Mouse (Mus musculus): ENCODE data around the gene Sox5. TPM values are rescaled to one million over a fixed set of nuclear protein-coding genes. Genes with fewer than 3 reads are reported as not detected.
A peak's percentile ranks its signal among the peaks of the same experiment; 100 is the strongest.

Sox5 gene
- polyA plus RNA-seq, 2 experiments, result 1.6 to 1.7 TPM

- peak; percentile 39; the same call in 1 of the 2 replicates for ATAC-seq (ENCODE audit: insufficient read depth)
- Histone ChIP-seq H3K27ac (no peak overlapping the region), H3K9ac (replicated peaks) (no peak overlapping the region), H3K9me3 (ENCODE audit: control insufficient read depth, low read length) (no peaks in the 10 kb centered on the region), H3K36me3 (replicated peaks; ENCODE audit: control insufficient read depth, insufficient read depth, low read depth) (no peaks in the 10 kb centered on the region), H3K4me2 (ENCODE audit: low read depth) (no peak overlapping the region), H3K4me3 (ENCODE audit: insufficient read depth in 1 of 2, low read depth in 2 of 2, low read length in 2 of 2) (no peak overlapping the region), H3K4me1 (replicated peaks; ENCODE audit: control insufficient read depth in 2 of 2, insufficient read depth in 2 of 2, low read length in 1 of 2) (peaks cover 0 to 8% of the 10 kb centered on the region in 2 experiments; a peak in 2 of 4 replicates), H3K27me3 (ENCODE audit: control insufficient read depth, insufficient read depth, low read length) (no peaks in the 10 kb centered on the region)
- 51% methylated on average over 8 of the region's 8 CpGs for WGBS (ENCODE audit: insufficient replicate concordance)
- TF ChIP-seq CTCF (IDR thresholded peaks at IDR 0.05; ENCODE audit: low read depth) (no peak), EP300 (IDR thresholded peaks at IDR 0.05; ENCODE audit: low read depth) (no peak)
- no peak for DNase-seq (ENCODE audit: low read depth in 3 of 3, low spot score in 3 of 3)
Observed at GRCm38 (mm10) chr6:144759193-144759592, 22.6 kb downstream of the Sox5 start.

GRCm38 (mm10) chr6:144757414-144757813 is 24.4 kb downstream of the Sox5 start:
- no peak overlapping the region for H3K4me3 ChIP-seq (ENCODE audit: insufficient read depth in 1 of 2, low read depth in 2 of 2, low read length in 2 of 2)
- no peak for TF ChIP-seq EP300 (IDR thresholded peaks at IDR 0.05; ENCODE audit: low read depth)
- no peak for TF ChIP-seq CTCF (IDR thresholded peaks at IDR 0.05; ENCODE audit: low read depth)
- H3K4me1 ChIP-seq (replicated peaks; ENCODE audit: control insufficient read depth in 2 of 2, insufficient read depth in 2 of 2, low read length in 1 of 2), result peaks cover 0 to 8% of the 10 kb centered on the region in 2 experiments; a peak in 2 of 4 replicates
- 66% methylated on average over 14 of the region's 14 CpGs for WGBS (ENCODE audit: insufficient replicate concordance)
- H3K36me3 ChIP-seq (replicated peaks; ENCODE audit: control insufficient read depth, insufficient read depth, low read depth), result no peaks in the 10 kb centered on the region
- DNase-seq (ENCODE audit: low read depth in 3 of 3, low spot score in 3 of 3) (no peak), ATAC-seq (ENCODE audit: insufficient read depth) (peak; percentile 28; the same call in 1 of the 2 replicates)
- no peaks in the 10 kb centered on the region for H3K9me3 ChIP-seq (ENCODE audit: control insufficient read depth, low read length)
- H3K4me2 ChIP-seq (ENCODE audit: low read depth), result no peak overlapping the region
- H3K9ac ChIP-seq (replicated peaks), result no peak overlapping the region
- no peak overlapping the region for H3K27ac ChIP-seq
- no peaks in the 10 kb centered on the region for H3K27me3 ChIP-seq (ENCODE audit: control insufficient read depth, insufficient read depth, low read length)

- H3K4me1 ChIP-seq (replicated peaks; ENCODE audit: control insufficient read depth in 2 of 2, insufficient read depth in 2 of 2, low read length in 1 of 2), result peaks cover 0 to 8% of the 10 kb centered on the region in 2 experiments; a peak in 2 of 4 replicates
- no peak for ATAC-seq (ENCODE audit: insufficient read depth)
- TF ChIP-seq EP300 (IDR thresholded peaks at IDR 0.05; ENCODE audit: low read depth) (no peak), CTCF (IDR thresholded peaks at IDR 0.05; ENCODE audit: low read depth) (no peak)
- 85% methylated on average over 14 of the region's 14 CpGs for WGBS (ENCODE audit: insufficient replicate concordance)
- no peak for DNase-seq (ENCODE audit: low read depth in 3 of 3, low spot score in 3 of 3)
- H3K36me3 ChIP-seq (replicated peaks; ENCODE audit: control insufficient read depth, insufficient read depth, low read depth), result no peaks in the 10 kb centered on the region
- no peaks in the 10 kb centered on the region for H3K27me3 ChIP-seq (ENCODE audit: control insufficient read depth, insufficient read depth, low read length)
- no peak overlapping the region for H3K4me3 ChIP-seq (ENCODE audit: insufficient read depth in 1 of 2, low read depth in 2 of 2, low read length in 2 of 2)
- no peak overlapping the region for H3K27ac ChIP-seq
- H3K9ac ChIP-seq (replicated peaks), result no peak overlapping the region
- no peaks in the 10 kb centered on the region for H3K9me3 ChIP-seq (ENCODE audit: control insufficient read depth, low read length)
- no peak overlapping the region for H3K4me2 ChIP-seq (ENCODE audit: low read depth)
Observed at GRCm38 (mm10) chr6:144756444-144756843, 25.3 kb downstream of the Sox5 start.

- peaks cover 0 to 8% of the 10 kb centered on the region in 2 experiments; a peak in 2 of 4 replicates for H3K4me1 ChIP-seq (replicated peaks; ENCODE audit: control insufficient read depth in 2 of 2, insufficient read depth in 2 of 2, low read length in 1 of 2)
- no peak for TF ChIP-seq EP300 (IDR thresholded peaks at IDR 0.05; ENCODE audit: low read depth)
- TF ChIP-seq CTCF (IDR thresholded peaks at IDR 0.05; ENCODE audit: low read depth), result no peak
- H3K9ac ChIP-seq (replicated peaks), result no peak overlapping the region
- ATAC-seq (ENCODE audit: insufficient read depth) (no peak), DNase-seq (ENCODE audit: low read depth in 3 of 3, low spot score in 3 of 3) (no peak)
- no peak overlapping the region for H3K4me2 ChIP-seq (ENCODE audit: low read depth)
- WGBS (ENCODE audit: insufficient replicate concordance), result 73% methylated on average over 4 of the region's 4 CpGs
- no peak overlapping the region for H3K27ac ChIP-seq
- no peaks in the 10 kb centered on the region for H3K36me3 ChIP-seq (replicated peaks; ENCODE audit: control insufficient read depth, insufficient read depth, low read depth)
- H3K27me3 ChIP-seq (ENCODE audit: control insufficient read depth, insufficient read depth, low read length), result no peaks in the 10 kb centered on the region
- no peak overlapping the region for H3K4me3 ChIP-seq (ENCODE audit: insufficient read depth in 1 of 2, low read depth in 2 of 2, low read length in 2 of 2)
- no peaks in the 10 kb centered on the region for H3K9me3 ChIP-seq (ENCODE audit: control insufficient read depth, low read length)
Observed at GRCm38 (mm10) chr6:144755304-144755703, 26.5 kb downstream of the Sox5 start.

- Histone ChIP-seq H3K36me3 (replicated peaks; ENCODE audit: control insufficient read depth, insufficient read depth, low read depth) (no peaks in the 10 kb centered on the region), H3K4me1 (replicated peaks; ENCODE audit: control insufficient read depth in 2 of 2, insufficient read depth in 2 of 2, low read length in 1 of 2) (peaks cover 0 to 5% of the 10 kb centered on the region in 2 experiments; a peak in 2 of 4 replicates), H3K27ac (no peak overlapping the region), H3K9me3 (ENCODE audit: control insufficient read depth, low read length) (no peaks in the 10 kb centered on the region), H3K9ac (replicated peaks) (no peak overlapping the region; the same call in 1 of the 2 replicates), H3K4me3 (ENCODE audit: insufficient read depth in 1 of 2, low read depth in 2 of 2, low read length in 2 of 2) (no peak overlapping the region), H3K27me3 (ENCODE audit: control insufficient read depth, insufficient read depth, low read length) (no peaks in the 10 kb centered on the region), H3K4me2 (ENCODE audit: low read depth) (no peak overlapping the region)
- ATAC-seq (ENCODE audit: insufficient read depth) (no peak), DNase-seq (ENCODE audit: low read depth in 3 of 3, low spot score in 3 of 3) (no peak)
- TF ChIP-seq EP300 (IDR thresholded peaks at IDR 0.05; ENCODE audit: low read depth) (no peak), CTCF (IDR thresholded peaks at IDR 0.05; ENCODE audit: low read depth) (no peak)
Observed at GRCm38 (mm10) chr6:144754366-144754765, 27.4 kb downstream of the Sox5 start.

Measured in liver, embryonic 14.5 days (tissue).